Comparison of ENCODE assay signal across 22 mouse cellular contexts in genomic region chr8:93971451-93971850, GRCm38 (mm10).
"Had no signal": no experiment of that assay in that cellular context is flagged by ENCODE, and none has a peak within 500 bp of the region (broad histone marks: within the 10 kb centered on the region; RNA-seq: fewer than 3 reads in every experiment).

No protein-coding gene starts in this region.

- H3K27ac ChIP-seq: limb, embryonic 10.5 days; limb, embryonic 13.5 days; liver, embryonic 12.5 days; liver, embryonic 15.5 days; lung, embryonic 15.5 days; neural tube, embryonic 12.5 days; neural tube, embryonic 15.5 days had no signal

- DNase-seq: kidney, adult 2 months; kidney, postnatal 10 days; kidney, postnatal 4 days; layer of hippocampus, adult 9-11 months; liver; lung, adult 18-20 months; lung, postnatal 10 days; lung, postnatal 36 days; right cerebral cortex, adult 18-20 months; right cerebral cortex, postnatal 14 days; thymus, postnatal 25 days had no signal

- H3K4me3 ChIP-seq: layer of hippocampus, adult 2 months; limb, embryonic 10.5 days; limb, embryonic 13.5 days; liver, embryonic 12.5 days; liver, embryonic 15.5 days; lung, embryonic 15.5 days; megakaryocyte, embryonic 14.5 days; midbrain, embryonic 12.5 days; midbrain, embryonic 15.5 days; neural tube, embryonic 12.5 days; neural tube, embryonic 15.5 days had no signal

- H3K4me1 ChIP-seq: lung, embryonic 15.5 days; midbrain, embryonic 12.5 days; midbrain, embryonic 15.5 days; neural tube, embryonic 12.5 days; neural tube, embryonic 15.5 days had no signal

- H3K9me3 ChIP-seq: limb, embryonic 10.5 days; limb, embryonic 13.5 days; liver, embryonic 12.5 days; liver, embryonic 15.5 days; lung, embryonic 15.5 days; megakaryocyte, embryonic 14.5 days; midbrain, embryonic 12.5 days; midbrain, embryonic 15.5 days; neural tube, embryonic 12.5 days; neural tube, embryonic 15.5 days had no signal

- H3K27me3 ChIP-seq: limb, embryonic 13.5 days; liver, embryonic 12.5 days; liver, embryonic 15.5 days; lung, embryonic 15.5 days; megakaryocyte, embryonic 14.5 days; midbrain, embryonic 12.5 days; midbrain, embryonic 15.5 days; neural tube, embryonic 12.5 days; neural tube, embryonic 15.5 days had no signal
